Mouse (Mus musculus) bone marrow, adult 2 months (tissue): ENCODE data around the gene Magi2.

Experiments
- CTCF ChIP-seq: fragments of 200-500 bp; IDR thresholded peaks from 2 replicates; pipeline ENCODE4 v1.5.1; 2011; ENCODE audit warnings: low read length, control low read depth; ENCODE audit not compliant: control insufficient read depth, insufficient read depth
- POLR2A ChIP-seq: fragments of 200-500 bp; IDR thresholded peaks from 2 replicates; pipeline ENCODE4 v1.6.1; 2011; ENCODE audit warnings: low read depth, mild to moderate bottlenecking, control low read depth, low read length, borderline replicate concordance; ENCODE audit not compliant: control insufficient read depth

GRCm38 (mm10) chr5:19337561-19337960, 110.7 kb downstream of the Magi2 start:
- TF ChIP-seq CTCF: no peak
- TF ChIP-seq POLR2A: no peak
